Comparison of ENCODE assay signal across 7 mouse cellular contexts in genomic region chr3:97932131-97932530, GRCm38 (mm10). TPM values are rescaled to one million over a fixed set of nuclear protein-coding genes. Genes with fewer than 3 reads are reported as not detected.
A peak's percentile ranks its signal among the peaks of the same experiment; 100 is the strongest.
DNase-seq lines count a peak whose midpoint lies in the region; ATAC-seq and TF ChIP-seq lines count a peak whose summit lies in the region.

No protein-coding gene starts in this region.

- no peaks in the 10 kb centered on the region for H3K27me3 ChIP-seq in neural tube, embryonic 11.5 days (ENCODE audit: control insufficient read depth, insufficient read depth, low read length)
- no peaks in the 10 kb centered on the region for H3K27me3 ChIP-seq in heart, embryonic 16.5 days (ENCODE audit: control insufficient read depth, insufficient read depth, low read length)
- H3K27me3 ChIP-seq in liver, postnatal 0 days (ENCODE audit: insufficient read depth, low read length), result no peaks in the 10 kb centered on the region

- H3K4me2 ChIP-seq in neural tube, embryonic 11.5 days (ENCODE audit: low read depth), result peak overlapping the region; percentile 10; the same call in 1 of the 2 replicates
- peak overlapping the region; percentile 51 for H3K4me2 ChIP-seq in heart, embryonic 16.5 days (ENCODE audit: low read depth, low read length)
- H3K4me2 ChIP-seq in liver, postnatal 0 days (ENCODE audit: low read depth, low read length), result peak overlapping the region; percentile 63

- no peak for TF ChIP-seq EP300 in liver, postnatal 0 days (IDR thresholded peaks at IDR 0.05; ENCODE audit: low read depth)

- H3K4me3 ChIP-seq in neural tube, embryonic 11.5 days (ENCODE audit: low read depth, low read length), result no peak overlapping the region
- peak overlapping the region; percentile 27 for H3K4me3 ChIP-seq in heart, embryonic 16.5 days (ENCODE audit: low read length)
- H3K4me3 ChIP-seq in liver, postnatal 0 days (ENCODE audit: low read depth, low read length), result peak overlapping the region; percentile 27

- H3K4me1 ChIP-seq in neural tube, embryonic 11.5 days (ENCODE audit: control insufficient read depth, insufficient read depth, low read length), result peaks cover 16% of the 10 kb centered on the region
- H3K4me1 ChIP-seq in heart, embryonic 16.5 days (ENCODE audit: control insufficient read depth, insufficient read depth, low read length), result peaks cover 10% of the 10 kb centered on the region
- peaks cover 33% of the 10 kb centered on the region for H3K4me1 ChIP-seq in liver, postnatal 0 days (ENCODE audit: insufficient read depth)

- H3K27ac ChIP-seq in neural tube, embryonic 11.5 days (ENCODE audit: low read depth, low read length), result no peak overlapping the region
- no peak overlapping the region for H3K27ac ChIP-seq in heart, embryonic 16.5 days (ENCODE audit: low read length)
- H3K27ac ChIP-seq in liver, postnatal 0 days (ENCODE audit: low read depth), result peak overlapping the region; percentile 20; the same call in 1 of the 2 replicates

- DNase-seq in neural tube, embryonic 11.5 days (ENCODE audit: low spot score), result no peak
- DNase-seq in neural tube, embryonic 10.5 days (ENCODE audit: extremely low spot score, low spot score), result no peak
- DNase-seq in liver, postnatal 0 days, result peak; percentile 52
- DNase-seq in cerebellum, adult 9-11 months, result no peak
- DNase-seq in urinary bladder, postnatal 4 days (ENCODE audit: low spot score in 2 of 2), result no peak

- 13% methylated on average over 10 of the region's 10 CpGs for WGBS in neural tube, embryonic 11.5 days
- WGBS in heart, embryonic 16.5 days, result 19% methylated on average over 10 of the region's 10 CpGs
- 17% methylated on average over 10 of the region's 10 CpGs for WGBS in liver, postnatal 0 days (ENCODE audit: insufficient replicate concordance)

- TF ChIP-seq CTCF in liver, postnatal 0 days (IDR thresholded peaks at IDR 0.05; ENCODE audit: low read depth), result no peak

- H3K9ac ChIP-seq in neural tube, embryonic 11.5 days (ENCODE audit: low read length), result peak overlapping the region; percentile 43; the same call in 1 of the 2 replicates
- no peak overlapping the region for H3K9ac ChIP-seq in heart, embryonic 16.5 days (ENCODE audit: low read length)
- H3K9ac ChIP-seq in liver, postnatal 0 days (replicated peaks), result peak overlapping the region; percentile 28

- H3K9me3 ChIP-seq in neural tube, embryonic 11.5 days (ENCODE audit: control insufficient read depth, low read length), result no peaks in the 10 kb centered on the region
- no peaks in the 10 kb centered on the region for H3K9me3 ChIP-seq in heart, embryonic 16.5 days (replicated peaks; ENCODE audit: control insufficient read depth, low read length)
- no peaks in the 10 kb centered on the region for H3K9me3 ChIP-seq in liver, postnatal 0 days (ENCODE audit: low read length)

- H3K36me3 ChIP-seq in neural tube, embryonic 11.5 days (ENCODE audit: control insufficient read depth, insufficient read depth, low read length), result no peaks in the 10 kb centered on the region
- no peaks in the 10 kb centered on the region for H3K36me3 ChIP-seq in heart, embryonic 16.5 days (ENCODE audit: control insufficient read depth, insufficient read depth)
- no peaks in the 10 kb centered on the region for H3K36me3 ChIP-seq in liver, postnatal 0 days (replicated peaks; ENCODE audit: insufficient read depth, low read length)

- no peak for ATAC-seq in neural tube, embryonic 11.5 days (ENCODE audit: insufficient read depth, low FRiP score, low TSS enrichment)
- no peak for ATAC-seq in heart, embryonic 16.5 days (replicated peaks; ENCODE audit: extremely low read depth, insufficient read depth, low FRiP score)
- no peak; the same call in 1 of the 2 replicates for ATAC-seq in liver, postnatal 0 days
- ATAC-seq in neutrophil, adult 5-6 weeks (ENCODE audit: extremely low read depth, insufficient number of reproducible peaks, low FRiP score, poor library complexity, severe bottlenecking), result peak; percentile 67

RNA-seq across cellular contexts. Expression of gene Sec22b, which starts 31.1 kb away (rescaled TPM):
- polyA plus RNA-seq in neural tube, embryonic 11.5 days (2014; fragmentation: Nextera tagmentation; extraction: Ambion mirVana), result 136 and 138 TPM in 2 replicates
- polyA plus RNA-seq in heart, embryonic 16.5 days (2015; fragmentation: Nextera tagmentation; extraction: Ambion mirVana), result 106 and 112 TPM in 2 replicates
- 40.0 and 42.3 TPM in 2 replicates for polyA plus RNA-seq in liver, postnatal 0 days (2015; fragmentation: Nextera tagmentation; extraction: Ambion mirVana)
- total RNA-seq in neutrophil, adult 5-6 weeks (2017), result 35.7 and 42.1 TPM in 2 replicates

RNA-seq across cellular contexts. Expression of gene Pde4dip, which starts 43.6 kb away (rescaled TPM):
- polyA plus RNA-seq in neural tube, embryonic 11.5 days (2014; fragmentation: Nextera tagmentation; extraction: Ambion mirVana), result 40.6 and 49.7 TPM in 2 replicates
- polyA plus RNA-seq in heart, embryonic 16.5 days (2015; fragmentation: Nextera tagmentation; extraction: Ambion mirVana), result 115 and 117 TPM in 2 replicates
- polyA plus RNA-seq in liver, postnatal 0 days (2015; fragmentation: Nextera tagmentation; extraction: Ambion mirVana), result 8.1 and 8.5 TPM in 2 replicates
- 16.8 and 18.7 TPM in 2 replicates for total RNA-seq in neutrophil, adult 5-6 weeks (2017)

Comparison
In these comparisons a context has a peak if more than half of its experiments do, and no peak if none do; other contexts are left out.
1. H3K4me2 ChIP-seq: peak in every context shown above with its lines; median percentile 63 in liver, postnatal 0 days; 51 in heart, embryonic 16.5 days; 10 in neural tube, embryonic 11.5 days.